Mouse (Mus musculus): ENCODE measurements at regions not wholly inside any gene's neighbourhood (a gene's known extent, or its start where the extent isn't known, plus 50 kb on each side); places are given as distances from the start of the nearest gene placed in this dataset.

DNA sequence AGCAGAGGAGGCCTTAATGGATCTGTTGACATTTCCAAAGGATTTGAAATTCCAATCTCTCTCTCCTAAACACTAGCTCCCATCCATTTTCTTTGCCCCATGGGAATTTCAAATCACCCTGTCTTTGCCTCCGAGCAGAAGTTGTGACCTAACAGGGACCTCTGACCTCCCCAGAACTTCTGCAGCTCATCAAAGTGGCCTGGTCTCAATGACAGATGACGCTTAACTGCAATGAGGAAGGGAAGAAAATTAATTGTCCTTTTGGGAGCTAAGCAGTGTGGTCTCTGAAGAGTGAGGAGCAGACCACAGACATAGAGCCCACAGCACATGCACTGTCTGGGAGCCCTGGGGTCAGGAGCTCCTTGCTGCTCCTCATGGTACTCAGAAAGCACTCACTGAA, 155.3 kb downstream of the Tox3 start:
- POLR2A ChIA-PET: no interaction called here
- CTCF ChIA-PET: no interaction called here

DNA sequence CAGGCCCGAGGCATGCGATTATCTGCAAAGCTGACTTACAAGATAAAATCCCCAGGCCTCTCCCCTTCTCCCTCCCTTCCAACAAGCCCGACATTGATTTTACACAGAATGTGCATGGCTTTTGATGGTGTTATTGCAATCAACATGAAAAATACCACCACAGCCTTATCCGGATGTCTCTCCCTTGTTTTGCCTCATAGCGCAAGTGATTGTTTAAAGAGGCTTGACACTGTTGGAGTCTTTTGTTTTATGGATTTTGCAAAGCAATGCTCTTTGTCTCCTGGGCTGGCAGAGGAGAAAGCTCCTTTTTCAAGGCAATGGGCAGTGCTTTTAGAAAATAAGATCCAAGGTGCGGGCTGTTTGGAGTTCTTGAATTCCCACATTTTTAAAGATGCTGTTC, 165.3 kb downstream of the Tox3 start:
- ChIA-PET POLR2A (no interaction called here), CTCF (interaction anchor here in 1 of 4 experiments (0.7 kb wide), 1 partner anchor 321 kb away, joined by 3 read pairs; no protein-coding TSS in a partner anchor)

DNA sequence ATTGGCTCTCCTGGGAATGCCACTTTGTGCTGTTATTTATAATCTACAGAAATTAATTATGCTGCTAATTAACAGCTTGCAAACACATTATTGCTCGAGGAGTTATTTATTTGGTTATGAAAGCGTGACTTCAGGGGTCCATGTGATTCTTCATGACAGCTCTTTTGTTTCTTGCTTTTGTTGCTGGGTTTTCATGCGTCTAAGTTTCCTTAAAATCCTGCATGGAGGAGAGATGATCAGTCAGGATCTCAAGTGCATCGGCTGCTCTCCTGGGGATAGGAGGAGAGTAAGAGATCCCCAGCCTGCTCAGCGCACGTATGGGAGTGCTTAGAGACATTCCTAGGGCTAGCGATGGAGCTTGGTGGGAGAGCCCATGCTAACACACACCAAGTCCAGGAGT, 171.4 kb downstream of the Tox3 start:
- ChIA-PET CTCF (no interaction called here), POLR2A (interaction anchor here in 1 of 4 experiments (0.5 kb wide), 1 partner anchor 112 kb away, joined by 5 read pairs; no protein-coding TSS in a partner anchor)

DNA sequence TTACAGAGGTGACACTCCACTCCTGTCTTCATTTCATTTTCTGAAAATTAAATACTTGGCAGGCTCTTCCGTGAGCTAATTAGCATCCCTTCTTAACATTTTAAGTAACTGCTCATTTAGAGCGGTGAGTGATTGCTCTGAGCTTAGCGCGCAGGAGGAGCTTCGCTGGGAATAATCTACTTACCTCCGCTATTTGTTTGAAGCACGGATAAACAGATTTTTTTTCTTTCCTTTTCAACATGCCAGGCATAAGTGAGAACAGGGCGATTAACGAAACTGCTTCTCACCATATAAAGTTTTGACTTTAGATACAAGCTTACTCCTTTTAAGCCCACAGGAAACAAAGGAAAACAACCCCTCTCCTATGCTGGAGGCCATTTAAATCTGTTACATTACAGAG, 171.8 kb downstream of the Tox3 start:
- CTCF ChIA-PET: interaction anchor here in 1 of 4 experiments (0.5 kb wide), 1 partner anchor 21 kb away, joined by 3 read pairs; no protein-coding TSS in a partner anchor
- POLR2A ChIA-PET: no interaction called here

DNA sequence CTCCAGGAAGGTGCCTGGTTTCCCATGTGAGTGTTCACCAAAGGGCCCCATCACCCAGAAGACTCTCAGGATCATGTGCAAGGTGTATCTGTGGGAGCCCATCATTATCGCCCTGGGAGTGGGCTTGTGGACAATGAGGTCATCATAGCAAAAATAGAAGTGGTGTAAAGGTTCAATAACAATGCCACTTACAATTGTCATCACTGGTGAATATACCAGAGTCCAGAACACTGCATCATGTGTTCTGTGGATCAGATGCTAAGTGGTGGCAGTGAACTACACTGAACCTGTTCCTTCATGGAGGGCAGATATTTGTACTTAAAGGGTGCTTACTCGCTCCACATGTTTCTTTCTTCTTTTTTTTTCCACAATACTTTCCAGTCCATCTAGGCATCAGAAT, 181.5 kb downstream of the Tox3 start:
- CTCF ChIA-PET: interaction anchor here in 1 of 4 experiments (0.7 kb wide), 1 partner anchor 184 kb away, joined by 3 read pairs; no protein-coding TSS in a partner anchor
- POLR2A ChIA-PET: no interaction called here

DNA sequence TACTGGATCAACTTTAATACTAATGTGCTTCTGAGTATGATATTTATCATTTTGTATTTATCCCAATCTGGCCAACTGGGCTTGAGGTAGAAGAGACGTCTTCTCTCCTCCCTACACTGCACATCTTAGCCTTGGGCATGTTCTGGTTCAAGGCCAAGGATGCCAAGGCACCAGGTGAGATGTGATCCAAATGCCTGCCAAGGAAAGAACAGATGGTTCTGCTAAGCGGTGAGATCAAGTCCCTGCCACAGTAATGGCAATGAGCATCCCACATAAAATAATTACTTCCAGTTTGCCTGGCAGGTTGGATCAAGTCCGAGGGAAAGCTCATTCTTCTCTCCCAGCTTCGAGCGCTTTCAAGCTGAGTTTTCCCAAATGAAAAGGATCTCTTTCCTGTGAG, 196.7 kb downstream of the Tox3 start:
- ChIA-PET POLR2A (no interaction called here), CTCF (no interaction called here)

DNA sequence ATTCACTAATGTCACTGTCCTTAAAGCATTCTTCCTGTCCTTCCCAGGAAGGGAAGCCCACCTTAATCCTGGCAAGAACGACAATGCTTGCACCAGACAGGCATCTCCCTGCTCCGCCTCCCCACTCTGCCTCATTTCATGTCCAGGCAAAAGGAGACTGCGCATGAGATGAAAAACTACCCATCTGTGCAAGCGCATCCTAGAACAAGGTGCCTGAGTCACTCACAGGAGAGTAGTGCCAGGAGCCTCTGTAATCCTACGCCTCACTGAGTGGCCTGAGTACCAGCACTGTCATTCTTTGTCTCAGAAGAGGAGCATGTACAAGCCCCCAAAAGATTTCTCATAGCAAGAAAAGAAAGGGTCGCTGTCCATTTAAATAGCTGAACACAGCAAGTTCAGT, 198.2 kb downstream of the Tox3 start:
- ChIA-PET CTCF (no interaction called here), POLR2A (no interaction called here)

DNA sequence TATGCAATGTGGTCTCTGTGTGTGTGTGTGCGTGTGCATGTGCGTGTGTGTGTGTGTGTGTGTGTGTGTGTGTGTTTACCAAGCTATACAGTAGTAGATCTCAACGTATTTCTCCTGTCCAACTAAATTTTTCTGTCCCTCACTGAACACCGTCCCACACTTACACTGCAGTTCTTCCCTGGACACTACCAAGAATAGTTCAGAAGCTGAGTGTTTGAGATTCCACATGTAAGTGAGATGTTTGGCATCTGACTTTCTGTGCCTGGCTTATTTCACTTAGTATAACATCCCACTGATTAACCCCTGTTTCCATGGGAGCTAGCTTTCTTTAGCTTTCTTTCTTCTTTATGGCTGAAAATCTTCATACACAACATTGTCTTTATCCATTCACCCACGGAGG, 213.5 kb downstream of the Tox3 start:
- POLR2A ChIA-PET: no interaction called here
- CTCF ChIA-PET: interaction anchor here in 1 of 4 experiments (0.8 kb wide), 1 partner anchor 524 kb away, joined by 7 read pairs; no protein-coding TSS in a partner anchor

DNA sequence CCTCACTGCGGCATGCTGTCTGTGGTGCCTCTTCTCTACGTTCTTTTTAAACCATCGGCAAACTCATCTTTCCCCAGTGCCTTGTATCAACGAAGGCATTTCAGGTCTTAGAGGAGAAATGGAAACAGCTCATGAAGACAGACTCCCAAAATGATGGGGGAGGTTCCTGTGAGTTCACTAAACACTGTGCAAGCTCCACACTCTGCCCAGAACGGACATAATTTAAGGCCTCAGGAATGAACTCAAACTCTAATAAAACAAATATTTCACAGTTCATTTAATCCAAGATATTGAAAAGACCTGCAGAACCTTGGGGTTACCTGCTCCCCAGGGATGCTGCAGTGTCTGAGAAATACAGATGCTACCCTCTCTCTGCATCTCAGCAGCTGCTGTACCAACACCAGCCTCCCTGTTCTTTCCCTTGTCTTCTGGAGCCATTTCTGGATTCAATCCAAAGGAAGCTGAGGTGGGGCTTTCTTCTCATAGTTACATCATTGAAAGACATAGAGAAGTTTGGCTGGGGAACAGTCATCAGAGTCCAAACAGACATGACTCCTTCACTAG, 217.4 kb downstream of the Tox3 start:
- CTCF ChIA-PET: no interaction called here
- POLR2A ChIA-PET: no interaction called here

DNA sequence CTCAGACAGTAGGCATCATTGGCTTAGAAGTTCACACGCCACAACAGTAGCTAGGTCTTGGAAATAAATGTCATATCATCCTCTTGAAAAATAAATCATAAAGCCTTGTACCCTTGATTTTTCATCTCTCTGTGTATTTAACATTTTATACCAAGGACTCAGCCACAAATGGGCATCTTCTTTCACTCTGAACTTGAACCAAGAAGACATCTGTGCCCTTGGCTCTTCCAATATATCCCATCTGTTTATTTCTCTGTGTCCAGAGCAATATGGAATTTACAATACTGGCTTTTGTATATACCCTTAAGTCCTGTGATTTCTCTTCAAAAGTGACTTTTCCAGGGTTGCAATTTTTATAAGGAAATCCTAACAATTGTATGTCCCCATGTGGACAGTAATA, 222.7 kb downstream of the Tox3 start:
- ChIA-PET POLR2A (no interaction called here), CTCF (interaction anchor here in 1 of 4 experiments (0.5 kb wide), 1 partner anchor 254 kb away, joined by 3 read pairs; no protein-coding TSS in a partner anchor)

DNA sequence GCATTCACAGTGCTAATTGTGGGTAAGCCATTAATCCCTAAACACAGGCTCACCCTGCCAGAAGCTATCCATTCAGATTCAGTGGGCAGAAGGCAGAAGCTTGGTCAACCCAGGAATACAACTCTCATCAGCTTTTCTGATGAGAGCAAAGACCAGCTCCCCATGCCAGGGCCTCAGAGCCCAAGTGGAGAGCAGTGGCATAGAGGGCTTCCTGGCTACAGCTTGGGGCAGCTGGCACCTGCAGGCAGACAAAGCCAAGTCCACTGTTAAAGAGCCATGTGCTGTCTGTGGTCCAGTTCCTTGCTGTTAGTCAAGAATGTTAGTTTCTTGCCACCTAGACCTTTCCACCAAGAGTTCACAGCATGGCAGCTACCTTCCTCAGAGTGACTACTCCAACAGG, 225.0 kb downstream of the Tox3 start:
- ChIA-PET CTCF (no interaction called here), POLR2A (interaction anchor here in 1 of 4 experiments (0.6 kb wide), 1 partner anchor 670 kb away, joined by 4 read pairs; no protein-coding TSS in a partner anchor)

DNA sequence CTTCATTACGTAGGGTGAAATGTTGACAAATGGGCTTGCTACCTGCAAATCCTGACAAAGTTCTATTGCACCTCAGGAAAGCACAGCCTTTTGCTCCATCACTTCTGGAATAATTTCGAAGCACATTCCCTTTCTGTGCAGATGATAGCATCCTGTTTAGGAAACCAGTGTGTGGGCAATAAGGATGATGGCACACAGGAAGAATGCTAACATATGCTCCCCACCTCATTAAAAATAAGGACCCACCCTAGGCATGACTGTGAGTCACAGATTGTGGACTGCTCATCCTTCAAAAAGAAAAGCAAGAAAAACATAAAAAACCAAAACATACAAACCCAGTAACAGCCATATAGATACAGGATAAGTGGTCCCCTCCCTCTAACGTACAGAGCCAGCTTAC, 226.2 kb downstream of the Tox3 start:
- CTCF ChIA-PET: no interaction called here
- POLR2A ChIA-PET: no interaction called here

DNA sequence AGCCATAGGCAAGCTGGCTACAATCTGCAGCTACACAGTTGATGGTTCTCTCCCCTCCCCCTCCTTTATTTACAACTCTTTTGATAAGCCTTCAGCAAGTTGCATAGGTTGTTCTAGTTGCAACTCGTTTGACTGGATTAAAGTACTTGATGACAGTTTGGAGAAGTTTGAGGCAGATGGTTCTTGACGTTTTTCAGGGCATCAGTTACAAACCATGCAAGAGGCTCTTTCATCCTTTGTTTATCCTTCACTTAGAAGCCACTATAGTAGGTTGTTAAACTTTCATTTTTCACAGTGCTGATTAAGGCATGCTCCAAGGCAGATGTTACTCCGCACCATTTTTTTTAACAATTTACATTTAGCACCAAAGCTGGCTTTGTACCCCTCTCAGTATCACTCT, 227.1 kb downstream of the Tox3 start:
- ChIA-PET CTCF (no interaction called here), POLR2A (no interaction called here)

DNA sequence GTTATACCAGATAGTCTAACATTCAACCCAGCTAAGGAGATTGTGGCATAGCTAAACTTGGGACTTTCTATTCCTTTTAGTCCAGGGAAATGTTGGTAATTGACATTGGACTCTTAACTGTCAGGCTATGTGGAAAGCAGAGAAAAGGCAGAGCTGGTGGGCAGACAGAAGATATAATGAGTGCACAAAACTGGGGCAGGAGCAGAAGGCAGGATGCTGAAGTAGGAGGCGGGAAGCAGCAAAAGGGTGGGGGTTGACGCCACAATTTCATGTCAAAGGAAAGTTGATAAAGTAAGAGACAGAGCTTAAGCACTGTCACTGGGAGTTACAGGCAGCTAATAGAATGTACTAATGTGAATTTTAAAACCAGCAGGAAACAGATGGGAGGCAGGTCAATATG, 232.7 kb downstream of the Tox3 start:
- ChIA-PET CTCF (interaction anchor here in 1 of 4 experiments (0.6 kb wide), 1 partner anchor 110 kb away, joined by 4 read pairs; no protein-coding TSS in a partner anchor), POLR2A (no interaction called here)

DNA sequence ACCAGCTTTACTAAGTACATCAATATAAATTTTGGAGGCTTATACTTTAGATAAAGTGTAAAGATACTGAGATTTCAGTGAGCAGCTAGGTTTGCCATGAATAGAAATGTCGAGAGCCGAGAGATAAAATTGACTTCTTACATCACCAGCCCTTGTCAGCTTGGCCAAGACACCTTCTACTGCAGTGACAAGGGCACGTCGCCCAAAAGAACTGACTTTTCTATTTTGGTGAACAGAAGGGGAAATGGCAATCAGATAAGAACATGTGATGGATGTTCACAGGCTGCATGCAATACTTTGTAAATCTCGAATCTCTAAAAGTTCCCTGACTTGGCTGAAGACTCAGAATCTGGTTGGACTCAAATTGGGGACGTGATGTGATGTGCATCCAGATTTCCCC, 247.6 kb downstream of the Tox3 start:
- CTCF ChIA-PET: no interaction called here
- POLR2A ChIA-PET: no interaction called here

DNA sequence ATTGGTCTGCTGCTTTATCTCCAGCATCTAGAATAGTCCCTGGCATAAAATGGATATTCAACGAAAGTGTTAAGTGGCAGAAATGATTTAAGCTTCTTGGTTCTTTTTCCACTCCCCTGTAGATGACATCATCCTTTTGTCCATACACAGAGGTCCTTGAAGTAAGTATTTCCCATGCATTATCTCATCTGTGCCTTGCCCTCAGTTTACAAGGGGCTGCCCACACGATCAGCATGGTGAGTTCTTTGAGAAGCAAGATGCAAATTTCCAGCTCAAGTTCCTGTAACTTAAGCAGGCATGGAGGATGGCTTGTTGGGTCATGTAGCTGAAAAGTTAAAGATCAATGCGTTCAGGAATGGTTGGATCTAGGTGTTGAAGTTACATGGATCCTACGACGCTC, 265.5 kb downstream of the Tox3 start:
- POLR2A ChIA-PET: no interaction called here
- CTCF ChIA-PET: no interaction called here

DNA sequence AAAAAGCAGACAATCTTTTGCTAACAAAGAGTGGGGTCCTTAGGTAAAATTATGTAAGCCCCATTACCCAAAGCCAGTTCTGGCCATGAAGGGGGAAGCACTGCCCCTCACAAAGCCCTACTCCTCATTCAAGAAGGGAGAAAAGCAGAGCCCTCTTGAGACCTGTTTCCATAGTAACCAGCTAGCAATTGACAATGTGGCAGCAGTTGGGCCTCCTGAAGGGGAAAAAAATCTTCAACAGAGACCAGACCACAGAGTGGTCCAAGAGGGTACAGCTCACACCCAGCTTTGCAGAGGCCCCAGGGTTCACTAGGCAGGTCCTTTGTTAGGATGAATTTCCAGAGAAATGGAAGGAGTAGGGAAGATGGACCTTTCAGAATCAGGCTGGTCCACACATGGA, 271.8 kb downstream of the Tox3 start:
- CTCF ChIA-PET: no interaction called here
- POLR2A ChIA-PET: no interaction called here

DNA sequence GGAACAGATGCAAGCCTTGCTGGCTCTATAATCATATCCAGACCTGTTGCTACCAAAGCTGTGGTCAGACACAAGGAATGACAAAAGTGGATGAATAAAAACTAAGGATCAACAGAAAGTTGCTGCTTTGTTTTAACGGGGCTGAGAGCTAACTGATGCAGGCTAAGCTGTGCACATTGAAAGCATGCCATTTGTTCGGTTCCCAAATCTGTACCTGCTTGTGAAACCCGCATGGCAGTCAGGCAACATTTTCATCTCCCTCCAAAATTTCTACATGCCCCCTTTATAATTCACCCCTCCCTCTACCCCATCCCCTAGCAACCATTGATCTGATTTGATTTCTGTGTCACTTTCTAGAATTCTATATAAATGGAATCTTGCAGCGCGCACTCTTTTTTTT, 272.3 kb downstream of the Tox3 start:
- ChIA-PET POLR2A (no interaction called here), CTCF (no interaction called here)

DNA sequence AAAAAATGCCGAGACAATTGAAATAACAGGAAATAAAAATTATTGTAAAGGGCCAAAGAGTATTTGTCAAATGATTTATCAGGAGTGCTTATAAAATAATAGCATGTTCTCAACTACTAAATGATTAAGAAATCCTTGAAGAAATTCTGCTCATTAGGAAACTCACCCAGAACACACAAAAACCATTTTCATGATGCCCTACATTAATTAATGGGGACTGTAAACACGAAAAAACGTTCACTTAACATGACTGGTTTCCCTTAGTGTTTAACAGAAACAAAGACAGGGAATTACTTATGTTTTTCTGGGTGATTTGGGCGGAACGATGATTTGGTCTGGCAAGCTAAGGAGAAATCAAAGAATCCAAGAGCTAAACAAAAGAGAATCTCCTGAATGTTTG, 278.1 kb downstream of the Tox3 start:
- ChIA-PET POLR2A (interaction anchor here in 2 of 4 experiments (0.6 to 0.7 kb wide), 2 partner anchors 44 to 417 kb away, joined by 3 read pairs; no protein-coding TSS in a partner anchor), CTCF (no interaction called here)

DNA sequence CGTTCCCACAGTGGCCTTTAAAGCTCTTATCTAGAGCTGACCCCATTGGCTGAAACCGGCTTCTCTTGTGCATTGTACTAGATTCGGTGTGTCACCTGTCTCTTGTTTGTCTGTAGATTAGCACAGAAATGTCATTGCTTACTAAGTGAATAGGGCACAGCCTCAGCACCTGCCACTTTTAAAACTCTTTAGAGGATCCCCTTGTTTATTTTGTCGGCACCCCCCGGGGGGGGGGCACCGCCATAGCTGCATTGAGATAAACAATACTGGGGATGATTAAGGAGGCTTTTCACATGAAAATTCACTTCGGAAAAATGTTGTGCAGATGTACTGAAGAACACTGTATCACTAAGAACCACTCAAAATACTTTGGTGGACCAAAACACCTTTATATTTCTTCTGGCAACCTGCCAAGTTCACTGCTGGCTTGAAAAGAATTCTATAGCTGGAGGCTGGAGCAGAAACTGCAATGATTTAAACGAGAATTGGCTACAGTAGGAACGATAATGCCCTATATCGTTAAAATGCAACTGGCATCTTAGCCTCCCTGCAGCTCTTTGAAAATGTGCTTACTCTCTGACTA, 278.6 kb downstream of the Tox3 start:
- ChIA-PET POLR2A (interaction anchor here in 1 of 4 experiments (0.6 to 0.7 kb wide), 2 partner anchors 43 to 45 kb away, joined by 3 to 4 read pairs; no protein-coding TSS in a partner anchor), CTCF (no interaction called here)

DNA sequence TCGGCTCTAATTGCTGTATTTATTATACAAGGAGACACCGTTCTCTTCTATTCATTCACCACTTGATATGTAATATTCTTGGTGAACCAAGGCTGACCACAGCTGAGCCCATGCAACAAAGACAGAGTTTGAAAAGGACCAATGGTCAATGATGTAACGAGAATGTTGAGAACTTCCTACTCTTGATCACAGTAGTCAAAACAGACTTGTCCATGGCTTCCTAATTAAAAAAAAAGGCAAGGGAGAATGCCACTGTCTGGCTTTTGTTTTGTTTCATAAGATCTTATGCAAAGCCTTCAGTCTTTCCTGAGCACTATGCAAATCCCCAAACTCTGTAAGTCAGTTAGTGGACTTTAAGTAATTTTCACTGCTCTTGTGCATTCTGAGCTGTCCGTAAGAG, 279.7 kb downstream of the Tox3 start:
- ChIA-PET CTCF (interaction anchor here in 1 of 4 experiments (0.7 kb wide), 1 partner anchor 16 kb away, joined by 7 read pairs; no protein-coding TSS in a partner anchor), POLR2A (no interaction called here)

Data from embryonic stem cell, embryonic (primary cell).